Mouse (Mus musculus): ENCODE data around the gene Igdcc3. TPM values are rescaled to one million over a fixed set of nuclear protein-coding genes. Genes with fewer than 3 reads are reported as not detected.

Gene Igdcc3
- total and polyA plus RNA-seq, 3 experiments = 0.21 to 0.26 TPM; not detected in 1

- Histone ChIP-seq H3K79me2 (replicated peaks; ENCODE audit: control insufficient read depth, extremely low read depth, insufficient read depth, poor library complexity, severe bottlenecking) (no peaks in the 10 kb centered on the region), H3K27ac (ENCODE audit: insufficient read depth, low read depth) (no peak within 1 kb of the TSS), H3K4me3 (replicated peaks in 1 of 3; ENCODE audit: low read depth in 2 of 3, low read length in 2 of 3, poor library complexity in 1 of 3) (no peak within 1 kb of the TSS), H3K9me3 (replicated peaks; ENCODE audit: low read length) (peaks cover 18% of the 10 kb centered on the region), H3K4me2 (ENCODE audit: insufficient read depth, low read depth, poor library complexity, severe bottlenecking) (no peak within 1 kb of the TSS), H3K36me3 (replicated peaks in 1 of 2; ENCODE audit: control insufficient read depth in 1 of 2, insufficient read depth in 1 of 2, low read length in 1 of 2) (no peaks in the 10 kb centered on the region), H3K4me1 (ENCODE audit: control insufficient read depth in 1 of 2, insufficient read depth in 2 of 2) (no peaks in the 10 kb centered on the region), H3K9ac (ENCODE audit: insufficient read depth, low read depth) (no peak within 1 kb of the TSS), H3K27me3 (replicated peaks) (no peaks in the 10 kb centered on the region)
- no peak for DNase-seq (ENCODE audit: extremely low read depth)
- dilution Hi-C loops (cut with MboI; ENCODE audit: extremely low pct_ligation_motif_present, extremely low pct_unique_long_range_greater_than_20kb, low sequenced_read_pairs) = no loop called here
- in situ Hi-C loops (cut with MboI; ENCODE audit: low pct_ligation_motif_present, low pct_unique_long_range_greater_than_20kb, low sequenced_read_pairs) = no loop called here
- TF ChIP-seq PAX5 (IDR thresholded peaks at IDR 0.05; ENCODE audit: low read length) (no peak), CHD1 (IDR thresholded peaks at IDR 0.05; ENCODE audit: low read depth, low read length) (no peak), ETS1 (conservative IDR thresholded peaks at IDR 0.05; ENCODE audit: low read depth, low read length) (no peak), TCF12 (IDR thresholded peaks at IDR 0.05; ENCODE audit: low read depth, low read length) (no peak), ELF1 (IDR thresholded peaks at IDR 0.05; ENCODE audit: low read depth, low read length) (no peak), SIN3A (IDR thresholded peaks at IDR 0.05; ENCODE audit: low read length) (no peak), POLR2A (IDR thresholded peaks at IDR 0.05; ENCODE audit: low read depth, low read length) (no peak), EP300 (IDR thresholded peaks at IDR 0.05; ENCODE audit: low read length) (no peak), ZMIZ1 (IDR thresholded peaks at IDR 0.05; ENCODE audit: low read depth, low read length) (no peak), RCOR1 (conservative IDR thresholded peaks at IDR 0.05; ENCODE audit: low read depth, low read length) (no peak)
Measured at GRCm38 (mm10) chr9:65100991-65101685, 39.9 kb upstream of the Igdcc3 start, which contains the start of gene Igdcc4. Gene Igdcc4 (plus strand): TSS chr9:65101486.

DNA sequence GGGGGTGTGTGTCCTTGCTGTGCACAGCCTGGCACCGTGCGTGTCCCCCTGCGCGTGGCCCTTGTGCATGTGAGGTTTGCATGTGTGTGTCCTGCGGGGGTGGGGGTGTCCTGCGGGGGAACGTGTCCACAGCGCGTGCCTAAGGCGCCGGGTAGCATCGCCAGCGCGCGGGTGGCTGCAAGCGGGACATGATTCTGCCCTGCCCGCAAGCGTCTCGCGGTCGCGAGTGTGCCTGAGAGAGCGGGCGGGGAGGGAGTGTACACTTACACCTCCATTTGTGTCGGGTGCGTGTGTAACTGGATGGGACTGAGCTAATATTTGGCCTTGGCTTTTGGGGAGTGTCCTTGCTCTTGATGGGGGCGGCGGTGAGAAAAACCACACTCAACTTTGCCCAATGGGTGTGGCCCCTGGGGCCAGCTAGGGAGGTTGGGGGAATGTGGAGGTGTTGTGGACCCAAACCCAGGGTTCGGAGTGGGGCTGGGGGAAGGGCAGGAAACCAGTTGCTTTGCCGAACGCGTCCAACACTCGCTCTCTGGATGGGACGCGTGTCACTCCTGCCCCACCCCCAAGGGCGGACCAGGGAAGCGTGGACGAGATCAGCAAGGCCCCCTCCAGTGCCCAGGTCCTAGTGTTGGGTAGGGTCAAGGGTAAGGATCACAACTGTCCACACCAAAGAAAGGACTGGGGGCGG, 39.2 kb upstream of the Igdcc3 start:
- Histone ChIP-seq H3K9me3 (replicated peaks; ENCODE audit: low read length) (peaks cover 18% of the 10 kb centered on the region), H3K4me2 (ENCODE audit: insufficient read depth, low read depth, poor library complexity, severe bottlenecking) (no peak overlapping the region), H3K4me3 (replicated peaks in 1 of 3; ENCODE audit: low read depth in 2 of 3, low read length in 2 of 3, poor library complexity in 1 of 3) (no peak overlapping the region), H3K79me2 (replicated peaks; ENCODE audit: control insufficient read depth, extremely low read depth, insufficient read depth, poor library complexity, severe bottlenecking) (no peaks in the 10 kb centered on the region), H3K27me3 (replicated peaks) (no peaks in the 10 kb centered on the region), H3K4me1 (ENCODE audit: control insufficient read depth in 1 of 2, insufficient read depth in 2 of 2) (no peaks in the 10 kb centered on the region), H3K27ac (ENCODE audit: insufficient read depth, low read depth) (no peak overlapping the region), H3K9ac (ENCODE audit: insufficient read depth, low read depth) (no peak overlapping the region), H3K36me3 (replicated peaks in 1 of 2; ENCODE audit: control insufficient read depth in 1 of 2, insufficient read depth in 1 of 2, low read length in 1 of 2) (no peaks in the 10 kb centered on the region)
- in situ Hi-C loops (cut with MboI; ENCODE audit: low pct_ligation_motif_present, low pct_unique_long_range_greater_than_20kb, low sequenced_read_pairs) = no loop called here
- DNase-seq (ENCODE audit: extremely low read depth) = no peak
- TF ChIP-seq JUN (IDR thresholded peaks at IDR 0.05; ENCODE audit: insufficient read depth, low read depth, low read length) (no peak), ZC3H11A (IDR thresholded peaks at IDR 0.05; ENCODE audit: low read depth, low read length) (no peak), HCFC1 (IDR thresholded peaks at IDR 0.05; ENCODE audit: low read depth, low read length) (no peak), MAFK (IDR thresholded peaks at IDR 0.05; ENCODE audit: insufficient replicate concordance, low read length) (no peak), UBTF (IDR thresholded peaks at IDR 0.05; ENCODE audit: low read depth, low read length) (no peak), JUND (conservative IDR thresholded peaks at IDR 0.05; ENCODE audit: low read depth, low read length) (no peak), MAZ (IDR thresholded peaks at IDR 0.05; ENCODE audit: low read depth, low read length) (no peak), KAT2A (IDR thresholded peaks at IDR 0.05; ENCODE audit: insufficient replicate concordance, low read length) (no peak), POLR2AphosphoS2 (IDR thresholded peaks at IDR 0.05; ENCODE audit: low read depth, low read length) (no peak), SIN3A (IDR thresholded peaks at IDR 0.05; ENCODE audit: low read length) (no peak)
- dilution Hi-C loops (cut with MboI; ENCODE audit: extremely low pct_ligation_motif_present, extremely low pct_unique_long_range_greater_than_20kb, low sequenced_read_pairs) = no loop called here

Measured in CH12.LX (cell line).